Mouse (Mus musculus) cerebellum, adult 9-11 months (tissue): ENCODE measurements at regions not wholly inside any gene's neighbourhood (a gene's known extent, or its start where the extent isn't known, plus 50 kb on each side); places are given as distances from the start of the nearest gene placed in this dataset.

Source experiments
- DNase-seq: peaks from one replicate; pipeline ENCODE4 v3.0.0; 2022

DNA sequence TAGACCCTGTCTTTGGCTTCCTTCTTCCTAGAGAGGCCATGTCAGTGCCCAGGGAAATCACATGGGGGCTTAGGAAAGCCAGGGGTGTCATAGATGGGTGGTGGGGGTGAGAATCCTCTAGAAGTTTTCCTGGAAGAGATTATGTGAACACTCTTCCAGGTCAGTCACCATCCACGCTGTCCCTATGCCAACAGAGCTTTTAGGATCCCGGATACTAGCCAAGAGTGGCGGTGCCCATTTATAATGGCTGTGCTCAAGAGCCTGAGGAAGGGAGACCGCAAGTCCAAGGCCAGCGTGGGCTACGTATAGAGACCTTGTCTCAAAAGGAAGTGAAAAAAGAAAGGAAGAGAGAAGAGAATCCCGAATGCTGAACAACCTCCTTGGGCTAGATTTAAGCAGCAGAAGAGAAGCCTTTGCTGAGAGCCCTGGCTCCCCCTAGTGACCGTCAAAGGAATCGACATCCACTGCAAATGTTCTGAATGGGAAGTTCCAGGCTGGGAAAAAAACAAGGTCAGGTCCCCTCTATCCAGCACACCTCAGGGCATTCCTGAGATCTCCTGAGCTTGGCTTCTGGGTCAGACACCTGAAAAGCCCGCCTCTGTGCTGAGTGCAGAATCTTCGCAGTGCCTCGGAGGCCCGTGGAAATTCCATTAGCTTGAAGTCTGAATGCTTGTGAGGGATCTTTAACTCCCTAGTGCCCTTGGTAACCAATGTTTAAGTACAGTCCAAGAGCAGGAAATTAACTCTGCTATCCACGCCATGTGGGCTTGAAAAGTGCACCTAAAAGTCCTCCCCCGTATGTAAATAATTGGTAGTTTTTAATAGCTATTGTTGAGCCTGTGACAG is 50.5 kb upstream of the Cdh5 start:
- peak; percentile 40 for DNase-seq

DNA sequence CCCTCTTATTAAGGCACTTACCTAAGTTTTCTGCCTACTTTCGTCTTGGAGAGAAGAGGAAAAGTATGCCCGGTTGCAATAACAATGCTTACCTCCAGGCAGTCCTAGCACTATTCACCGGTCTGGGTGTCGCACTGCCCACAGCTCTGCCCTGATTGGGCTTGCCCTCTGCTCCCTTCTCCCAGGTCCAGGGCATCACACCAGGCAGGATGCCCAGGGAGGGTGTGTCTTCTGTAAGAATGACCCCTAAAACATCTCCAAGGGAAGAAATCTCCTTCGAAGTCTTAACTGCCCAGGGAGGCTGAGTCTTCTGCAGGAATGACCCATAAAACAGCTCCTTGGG is 49.9 kb upstream of the Cdh5 start:
- DNase-seq: no peak
